Mouse (Mus musculus): ENCODE data around the gene Nedd9.

- no peak for TF ChIP-seq CTCF (IDR thresholded peaks at IDR 0.05; ENCODE audit: borderline replicate concordance, control insufficient read depth, extremely low read depth, insufficient read depth, low read length, poor library complexity)
- no peak for TF ChIP-seq POLR2A (IDR thresholded peaks at IDR 0.05; ENCODE audit: control insufficient read depth, extremely low read depth, insufficient read depth, low read length, poor library complexity)
These were observed 200.9 kb downstream of the Nedd9 start for GRCm38 (mm10) chr13:41286285-41286684.

All from thymus, adult 2 months (tissue).